Mouse (Mus musculus) heart, postnatal 0 days (tissue): Measurements from ENCODE around the gene Kcna7. TPM values are rescaled to one million over a fixed set of nuclear protein-coding genes. Genes with fewer than 3 reads are reported as not detected.
"Not testable (repeated sequence)": the region's sequence is repeated elsewhere in the genome, so short reads cannot be mapped to it uniquely, and the experiment has no call there.

Experiments used
- ATAC-seq: fragments of 200-750 bp; cut with Nextera tagmentation; 2 replicates; pipeline ENCODE4 v1.8.0; 2017; ENCODE audit warnings: low read depth, moderate number of reproducible peaks, moderate library complexity; ENCODE audit not compliant: insufficient read depth
- DNase-seq: peaks from one replicate; pipeline ENCODE4 v3.0.0-alpha.2; 2016; ENCODE audit warnings: low spot score
- H3K27ac ChIP-seq: fragments of 300-500 bp; sonication (generic); 2 replicates; pipeline ENCODE4 v1.5.1; 2014; ENCODE audit warnings: low read depth, mild to moderate bottlenecking
- H3K27me3 ChIP-seq: fragments of 300-500 bp; sonication (generic); 2 replicates; pipeline ENCODE4 v1.6.1; 2014; ENCODE audit warnings: low read length, mixed read lengths; ENCODE audit not compliant: control insufficient read depth, insufficient read depth
- H3K36me3 ChIP-seq: fragments of 300-500 bp; sonication (generic); replicated peaks from 2 replicates; pipeline ENCODE4 v1.6.1; 2014; ENCODE audit warnings: low read length, mixed read lengths; ENCODE audit not compliant: control insufficient read depth, insufficient read depth
- H3K4me1 ChIP-seq: fragments of 300-500 bp; sonication (generic); 2 replicates; pipeline ENCODE4 v1.6.1; 2014; ENCODE audit warnings: antibody characterized with exemption; ENCODE audit not compliant: control insufficient read depth, insufficient read depth
- H3K4me2 ChIP-seq: fragments of 300-500 bp; sonication (generic); 2 replicates; pipeline ENCODE4 v1.6.1; 2014; ENCODE audit warnings: low read depth, mild to moderate bottlenecking, low read length, moderate library complexity
- H3K4me3 ChIP-seq: fragments of 300-500 bp; sonication (generic); 2 replicates; pipeline ENCODE4 v1.5.1; 2014; ENCODE audit warnings: low read depth, low read length
- H3K9ac ChIP-seq: fragments of 300-500 bp; sonication (generic); replicated peaks from 2 replicates; pipeline ENCODE4 v1.6.1; 2014; ENCODE audit warnings: low read depth, low read length, mixed read lengths
- H3K9me3 ChIP-seq: fragments of 300-500 bp; sonication (generic); replicated peaks from 2 replicates; pipeline ENCODE4 v1.6.1; 2016; ENCODE audit warnings: low read length; ENCODE audit not compliant: control insufficient read depth
- CTCF ChIP-seq: IDR thresholded peaks from 2 replicates; pipeline ENCODE4 v1.5.1; 2016; ENCODE audit warnings: antibody characterized with exemption, control low read depth, low read depth
- EP300 ChIP-seq: IDR thresholded peaks from 2 replicates; pipeline ENCODE4 v1.6.1; 2016; ENCODE audit warnings: antibody characterized with exemption, low read depth
- WGBS: fragments of 180-500 bp; shearing (Covaris S2); extraction: QIAGEN DNeasy Blood & Tissue Kit; methylation state at CpG from one replicate; pipeline ENCODE4 v1.1.7; 2014; 5-methylcytosine and 5-hydroxymethylcytosine counted together
- polyA plus RNA-seq: library from polyadenylated mRNA; unstranded; fragments of >200 nt; fragmentation: Nextera tagmentation; extraction: Ambion mirVana; gene quantifications from 2 replicates; pipeline ENCODE4 v1.2.1, GENCODE M21; 2015
- total RNA-seq: library from RNA; depleted of rRNA; stranded (reverse); fragments of >200 nt; gene quantifications from 2 replicates; pipeline ENCODE4 v1.2.3, GENCODE M21; 2014; ENCODE audit warnings: low replicate concordance

Kcna7 gene
- total and polyA plus RNA-seq, 2 experiments from 2014 or later, result 0.42 to 1.4 TPM

- Histone ChIP-seq H3K27ac (peak overlapping the region; percentile 81), H3K4me2 (peak overlapping the region; percentile 58), H3K9ac (0 out of 2 replicates have a peak overlapping the region, but pooled peaks have one; percentile 26), H3K4me1 (peaks cover 19% of the 10 kb centered on the region), H3K4me3 (peak overlapping the region; percentile 53)
- H3K36me3 ChIP-seq, H3K9me3 ChIP-seq, H3K27me3 ChIP-seq, DNase-seq: not testable (repeated sequence)
- peak; percentile 31; the same call in 1 of the 2 replicates for ATAC-seq
- TF ChIP-seq CTCF, result peak; percentile 14; the same call in 1 of the 2 replicates
- WGBS, result 5% methylated on average over 3 of the region's 3 CpGs
Measured at GRCm38 (mm10) chr7:45396337-45396775, 9.1 kb upstream of the Kcna7 start.

GRCm38 (mm10) chr7:45396787-45397186, 8.7 kb upstream of the Kcna7 start:
- Histone ChIP-seq H3K27me3 (no peaks in the 10 kb centered on the region), H3K4me2 (no peak overlapping the region), H3K36me3 (peaks cover 5% of the 10 kb centered on the region), H3K27ac (no peak overlapping the region), H3K9me3 (no peaks in the 10 kb centered on the region), H3K4me1 (peaks cover 19% of the 10 kb centered on the region), H3K4me3 (no peak overlapping the region), H3K9ac (no peak overlapping the region)
- DNase-seq (no peak), ATAC-seq (no peak)
- WGBS, result 70% methylated on average over 2 of the region's 2 CpGs
- TF ChIP-seq EP300 (no peak), CTCF (no peak)

- Histone ChIP-seq H3K9ac (no peak overlapping the region), H3K27ac (no peak overlapping the region), H3K9me3 (no peaks in the 10 kb centered on the region), H3K4me3 (no peak overlapping the region), H3K36me3 (no peaks in the 10 kb centered on the region), H3K27me3 (peaks cover 14% of the 10 kb centered on the region), H3K4me2 (no peak overlapping the region), H3K4me1 (0 out of 2 replicates have a peak, but pooled peaks cover 7% of the 10 kb centered on the region)
- WGBS, result 70% methylated on average over 10 of the region's 10 CpGs
- no peak for DNase-seq
- TF ChIP-seq CTCF, result no peak
- no peak for TF ChIP-seq EP300
- no peak for ATAC-seq
Measured at GRCm38 (mm10) chr7:45401521-45402085, 3.9 kb upstream of the Kcna7 start.

- ATAC-seq (no peak), DNase-seq (peak; percentile 52)
- H3K9me3 ChIP-seq, result no peaks in the 10 kb centered on the region
- WGBS, result 41% methylated on average over 6 of the region's 6 CpGs
- H3K36me3 ChIP-seq, result no peaks in the 10 kb centered on the region
- H3K4me1 ChIP-seq, result 0 out of 2 replicates have a peak, but pooled peaks cover 7% of the 10 kb centered on the region
- peaks cover 35% of the 10 kb centered on the region for H3K27me3 ChIP-seq
- TF ChIP-seq CTCF (peak; percentile 56), EP300 (no peak)
- H3K4me2 ChIP-seq, result no peak overlapping the region
- H3K4me3 ChIP-seq, result no peak overlapping the region
- H3K9ac ChIP-seq, result no peak overlapping the region
- no peak overlapping the region for H3K27ac ChIP-seq
Measured at GRCm38 (mm10) chr7:45403532-45404261, 1.8 kb upstream of the Kcna7 start.

GRCm38 (mm10) chr7:45406157-45407156, 1.0 kb downstream of the Kcna7 start:
- TF ChIP-seq CTCF (peak; percentile 19), EP300 (no peak)
- Histone ChIP-seq H3K36me3 (no peaks in the 10 kb centered on the region), H3K27me3 (peaks cover 58% of the 10 kb centered on the region), H3K9ac (peak overlapping the region; percentile 2; the same call in 1 of the 2 replicates), H3K4me1 (0 out of 2 replicates have a peak, but pooled peaks cover 7% of the 10 kb centered on the region), H3K4me2 (peak overlapping the region; percentile 53), H3K4me3 (peak overlapping the region; percentile 41), H3K27ac (no peak overlapping the region), H3K9me3 (no peaks in the 10 kb centered on the region)
- DNase-seq (no peak), ATAC-seq (0 out of 2 replicates have a peak, but pooled peaks have one; percentile 15)
- WGBS, result 1% methylated on average over 103 of the region's 114 CpGs
